Mouse (Mus musculus): ENCODE data around the gene Smpdl3a.

DNA sequence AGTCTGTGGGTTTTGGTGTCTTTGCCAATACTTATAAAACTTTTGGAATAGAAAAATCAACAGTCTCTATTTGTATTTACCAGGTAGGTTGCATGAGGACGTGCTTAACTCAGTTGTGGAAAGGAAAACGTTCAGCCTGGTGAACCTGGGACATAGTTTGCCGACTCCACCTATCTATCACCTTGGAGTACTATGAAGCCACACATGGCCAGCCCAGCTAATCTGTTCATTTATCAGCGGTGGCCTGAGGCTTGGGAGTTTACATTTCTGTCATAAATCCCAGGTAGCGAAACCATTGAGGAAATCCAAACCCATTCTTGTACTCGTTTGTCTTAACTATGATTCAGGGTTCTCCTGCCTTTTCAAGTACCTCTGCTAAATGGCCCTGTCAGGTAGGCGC lies at the start of gene Smpdl3a:
- TF ChIP-seq CTCF (IDR thresholded peaks at IDR 0.05; ENCODE audit: low read depth, low read length) (no peak), POLR2AphosphoS5 (IDR thresholded peaks at IDR 0.05; ENCODE audit: insufficient replicate concordance, low read depth, low read length) (no peak), GATA1 (IDR thresholded peaks at IDR 0.05; ENCODE audit: borderline replicate concordance, low read length) (no peak)

Measured in G1E (cell line).